Mouse (Mus musculus) urinary bladder, adult 2 months (tissue): ENCODE measurements around the gene Them7. TPM values are rescaled to one million over a fixed set of nuclear protein-coding genes. Genes with fewer than 3 reads are reported as not detected.

Experiments used
- DNase-seq: peaks from one replicate; pipeline ENCODE4 v3.0.0; 2022; ENCODE audit warnings: low spot score
- polyA plus RNA-seq: library from polyadenylated mRNA; depleted of rRNA; stranded (reverse); fragments of >200 nt; gene quantifications from 2 replicates; pipeline ENCODE4 v1.2.3, GENCODE M21; 2012; rRNA removed

Them7 gene
- polyA plus RNA-seq, 1 experiment, result 0.11 TPM

DNA sequence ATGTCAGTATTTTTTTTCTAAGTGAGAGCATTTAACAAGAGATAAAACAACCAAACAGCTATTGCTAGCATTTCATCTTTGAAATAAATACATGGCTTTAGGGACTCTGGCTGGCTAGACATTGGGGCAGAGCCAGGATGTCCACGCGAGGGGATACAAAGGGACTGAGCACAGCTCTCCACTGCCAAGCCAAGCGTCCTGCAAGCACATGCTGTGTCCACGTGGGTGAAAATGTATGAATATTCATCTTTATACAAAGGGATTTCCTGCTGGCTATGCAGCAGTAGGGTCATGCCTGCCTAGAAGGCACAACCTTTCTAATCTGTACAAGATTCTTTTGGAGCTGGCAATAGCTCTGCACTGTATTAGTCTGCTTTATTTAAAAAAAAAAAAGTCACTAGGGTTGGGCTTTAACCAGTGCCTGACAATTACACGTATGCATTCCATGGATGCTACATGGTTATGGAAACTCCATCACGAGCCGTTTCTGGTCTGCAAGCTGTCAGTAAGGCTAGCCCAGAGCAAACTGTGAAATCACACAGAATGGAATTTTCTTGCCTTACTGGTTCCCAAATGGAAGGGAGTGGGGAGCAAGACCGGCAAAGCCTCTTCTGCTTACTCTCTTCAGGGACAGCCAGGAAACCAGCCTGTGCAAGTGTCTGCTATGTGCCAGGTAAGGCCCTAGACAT, 192.7 kb downstream of the Them7 start:
- no peak for DNase-seq

- DNase-seq, result no peak
These were observed 193.5 kb downstream of the Them7 start for GRCm38 (mm10) chr2:105417663-105418062.

- DNase-seq, result no peak
These were observed 194.6 kb downstream of the Them7 start for GRCm38 (mm10) chr2:105418629-105419227.

GRCm38 (mm10) chr2:105427447-105427846, 203.3 kb downstream of the Them7 start:
- DNase-seq, result no peak

DNA sequence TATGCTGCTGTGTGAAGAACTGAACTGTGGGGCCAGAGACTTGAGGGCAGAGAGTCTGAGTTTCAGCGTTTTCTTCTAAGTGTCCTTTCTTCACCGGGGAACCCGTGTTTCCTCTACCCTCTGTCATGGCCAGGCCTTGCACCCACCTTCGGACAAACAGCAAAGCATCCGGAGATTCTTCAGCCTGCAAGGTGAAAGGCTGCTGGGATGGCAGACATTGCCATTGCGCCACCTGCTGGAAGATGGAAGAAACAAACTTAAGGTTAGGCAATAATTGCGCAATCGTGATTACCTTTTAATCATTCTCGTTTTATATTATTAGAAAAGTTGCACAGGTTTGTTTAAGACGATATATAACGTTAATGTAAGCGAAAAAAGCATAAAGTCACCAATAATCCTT, 203.9 kb downstream of the Them7 start:
- peak; percentile 43 for DNase-seq

DNA sequence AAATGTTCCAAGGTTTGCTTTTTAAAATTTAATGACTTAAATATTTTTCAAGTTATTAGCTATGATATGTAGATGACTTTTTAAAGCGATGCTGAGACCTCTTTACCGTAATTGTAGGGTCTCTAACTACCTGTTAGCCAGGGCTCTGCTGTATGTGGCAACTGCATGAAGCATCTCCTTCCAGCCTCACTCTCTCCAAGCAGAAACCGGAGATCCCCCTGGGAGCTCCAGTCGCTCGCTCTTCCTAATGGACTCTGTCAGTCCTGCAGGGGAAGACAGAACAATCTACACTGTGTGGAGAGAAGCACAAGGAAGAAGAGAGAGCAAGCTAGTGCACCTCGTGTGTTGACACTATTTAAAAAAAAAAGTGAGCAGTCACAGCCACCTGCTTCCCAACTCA, 204.3 kb downstream of the Them7 start:
- no peak for DNase-seq

Other genes starting within 250 kb of the Them7 start
- gene Eif3m, start 207.2 kb upstream of the Them7 start, polyA plus RNA-seq, result 148 and 152 TPM in 2 replicates
- not detected in 2 replicates for gene Gm11060, start 132.3 kb upstream of the Them7 start, polyA plus RNA-seq
- 3.4 and 6.0 TPM in 2 replicates for gene Wt1, start 97.8 kb upstream of the Them7 start, polyA plus RNA-seq
- 88.3 and 93.4 TPM in 2 replicates for gene Rcn1, start 175.0 kb downstream of the Them7 start, polyA plus RNA-seq